In the genomic region with DNA sequence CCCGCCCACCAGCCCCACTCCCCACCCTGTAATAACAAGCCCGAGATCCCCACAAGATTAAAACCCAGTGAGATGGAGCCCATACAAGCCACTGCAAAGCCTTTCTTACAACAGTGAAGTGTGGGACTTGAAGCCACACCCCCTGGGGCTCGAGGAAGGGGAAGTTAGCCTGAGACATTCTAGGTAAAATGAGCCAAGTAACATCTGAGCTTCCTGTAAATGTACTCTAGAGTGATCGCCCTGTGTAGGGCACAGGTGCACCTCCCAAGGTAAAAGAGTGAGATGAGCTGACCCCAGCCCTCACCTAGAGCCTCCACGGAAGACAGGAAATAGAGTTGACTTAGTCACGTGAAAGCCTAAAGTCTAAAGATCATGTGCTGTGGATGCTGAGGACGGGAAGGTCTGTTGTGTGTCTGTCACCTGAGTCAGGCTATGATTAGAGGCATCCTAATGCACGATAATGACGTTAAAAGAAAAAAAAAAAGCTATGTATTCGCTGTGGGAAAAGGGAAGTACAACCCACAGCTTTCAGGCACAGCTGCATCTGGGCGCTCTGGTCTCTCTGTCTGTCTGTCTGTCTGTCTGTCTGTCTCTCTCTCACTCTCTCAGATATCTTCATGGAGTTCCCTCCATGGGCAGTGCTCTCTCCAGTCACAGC, we compare ENCODE assay signal across 1 mouse cellular context.
TF ChIP-seq lines count a peak whose summit lies in the region.

No protein-coding gene starts in this region.

TF ChIP-seq in MEL, 35 proteins besides CTCF, POLR2A, EP300 and RAD21:
- TF ChIP-seq GATA1 (IDR thresholded peaks at IDR 0.05; ENCODE audit: low read depth, low read length) (peak; percentile 38; the same call in 1 of the 2 replicates), ETS1 (IDR thresholded peaks at IDR 0.05; ENCODE audit: low read depth, low read length) (peak; percentile 86), USF1 (IDR thresholded peaks at IDR 0.05; ENCODE audit: low read depth, low read length) (peak; percentile 77), TAL1 (IDR thresholded peaks at IDR 0.05; ENCODE audit: low read length) (peak; percentile 35), BHLHE40 (IDR thresholded peaks at IDR 0.05; ENCODE audit: borderline replicate concordance, low read depth, low read length) (peak; percentile 88), CHD1 (IDR thresholded peaks at IDR 0.05; ENCODE audit: low read depth, low read length) (no peak), POLR2AphosphoS5 (IDR thresholded peaks at IDR 0.05; ENCODE audit: borderline replicate concordance, low read depth, low read length) (no peak), MAFK (IDR thresholded peaks at IDR 0.05; ENCODE audit: borderline replicate concordance, low read depth, low read length) (no peak), TBP (IDR thresholded peaks at IDR 0.05; ENCODE audit: low read depth, low read length) (peak; percentile 75), ELF1 (IDR thresholded peaks at IDR 0.05; ENCODE audit: low read depth, low read length) (peak; percentile 46; the same call in 1 of the 2 replicates), ZNF384 (IDR thresholded peaks at IDR 0.05; ENCODE audit: low read depth, low read length) (peak; percentile 95), MYC (IDR thresholded peaks at IDR 0.05; ENCODE audit: low read depth, low read length) (no peak)
